ENCODE assay signal across 8 mouse cellular contexts in genomic region chr11:76997305-76997704, GRCm38 (mm10). TPM values are rescaled to one million over a fixed set of nuclear protein-coding genes. Genes with fewer than 3 reads are reported as not detected.
DNase-seq lines count a peak whose midpoint lies in the region; ATAC-seq and TF ChIP-seq lines count a peak whose summit lies in the region.

No protein-coding gene starts in this region.

- H3K36me3 ChIP-seq in embryonic facial prominence, embryonic 14.5 days (ENCODE audit: control insufficient read depth, insufficient read depth, low read length), result no peaks in the 10 kb centered on the region
- H3K36me3 ChIP-seq in kidney, adult 2 months (ENCODE audit: control insufficient read depth, insufficient read depth, low read length), result no peaks in the 10 kb centered on the region
- no peaks in the 10 kb centered on the region for H3K36me3 ChIP-seq in limb, embryonic 15.5 days
- H3K36me3 ChIP-seq in midbrain, postnatal 0 days (ENCODE audit: insufficient read depth, low read length), result no peaks in the 10 kb centered on the region

- DNase-seq in A20 (ENCODE audit: low read depth, low spot score), result peak; percentile 85
- DNase-seq in adrenal gland, postnatal 4 days (ENCODE audit: low spot score in 2 of 2), result peak; percentile 44 to 65
- DNase-seq in embryonic facial prominence, embryonic 14.5 days (ENCODE audit: low spot score), result peak; percentile 74
- DNase-seq in heart, adult 8-10 months (ENCODE audit: low spot score), result peak; percentile 39
- DNase-seq in kidney, adult 2 months, result peak; percentile 83
- DNase-seq in midbrain, postnatal 0 days (ENCODE audit: low spot score), result peak; percentile 74
- DNase-seq in spleen, postnatal 10 days (ENCODE audit: low spot score in 2 of 2), result peak; percentile 60 to 74

- H3K27me3 ChIP-seq in embryonic facial prominence, embryonic 14.5 days (replicated peaks; ENCODE audit: control insufficient read depth, insufficient read depth, low read length), result peaks cover 49% of the 10 kb centered on the region
- H3K27me3 ChIP-seq in kidney, adult 2 months (replicated peaks; ENCODE audit: control insufficient read depth, insufficient read depth, low read length), result peaks cover 2% of the 10 kb centered on the region; the same call in 1 of the 2 replicates
- peaks cover 62% of the 10 kb centered on the region for H3K27me3 ChIP-seq in limb, embryonic 15.5 days
- H3K27me3 ChIP-seq in midbrain, postnatal 0 days (ENCODE audit: insufficient read depth, low read length), result peaks cover 38% of the 10 kb centered on the region

- H3K27ac ChIP-seq in embryonic facial prominence, embryonic 14.5 days (replicated peaks; ENCODE audit: low read depth, low read length), result no peak overlapping the region
- no peak overlapping the region for H3K27ac ChIP-seq in kidney, adult 2 months (ENCODE audit: insufficient read depth, low read depth, low read length)
- H3K27ac ChIP-seq in limb, embryonic 15.5 days, result no peak overlapping the region
- H3K27ac ChIP-seq in midbrain, postnatal 0 days (ENCODE audit: low read depth, low read length), result no peak overlapping the region

- WGBS in embryonic facial prominence, embryonic 14.5 days, result 1% methylated on average over 18 of the region's 21 CpGs
- WGBS in kidney, adult 2 months, result 2% methylated on average over 21 of the region's 21 CpGs
- WGBS in limb, embryonic 15.5 days, result under 1% methylated on average over 21 of the region's 21 CpGs
- WGBS in midbrain, postnatal 0 days, result under 1% methylated on average over 21 of the region's 21 CpGs

- H3K4me1 ChIP-seq in embryonic facial prominence, embryonic 14.5 days (ENCODE audit: control insufficient read depth, insufficient read depth, low read length), result peaks cover 10% of the 10 kb centered on the region; the same call in 1 of the 2 replicates
- 0 out of 2 replicates have a peak, but pooled peaks cover 3% of the 10 kb centered on the region for H3K4me1 ChIP-seq in kidney, adult 2 months (ENCODE audit: control insufficient read depth, insufficient read depth, low read length)
- H3K4me1 ChIP-seq in limb, embryonic 15.5 days, result peaks cover 19% of the 10 kb centered on the region
- no peaks in the 10 kb centered on the region for H3K4me1 ChIP-seq in midbrain, postnatal 0 days (ENCODE audit: insufficient read depth, low read length)

- H3K9ac ChIP-seq in embryonic facial prominence, embryonic 14.5 days (ENCODE audit: low read depth, low read length), result no peak overlapping the region
- H3K9ac ChIP-seq in limb, embryonic 15.5 days, result peak overlapping the region; percentile 28; the same call in 1 of the 2 replicates
- 0 out of 2 replicates have a peak overlapping the region, but pooled peaks have one; percentile 13 for H3K9ac ChIP-seq in midbrain, postnatal 0 days (replicated peaks; ENCODE audit: low read length, poor library complexity, severe bottlenecking)

- TF ChIP-seq CTCF in kidney, adult 2 months (conservative IDR thresholded peaks at IDR 0.05; ENCODE audit: insufficient read depth, insufficient read length, low read depth, low read length), result peak; percentile 93
- TF ChIP-seq CTCF in midbrain, postnatal 0 days (IDR thresholded peaks at IDR 0.05), result peak; percentile 84

- H3K9me3 ChIP-seq in embryonic facial prominence, embryonic 14.5 days (ENCODE audit: control insufficient read depth, low read length), result no peaks in the 10 kb centered on the region
- no peaks in the 10 kb centered on the region for H3K9me3 ChIP-seq in limb, embryonic 15.5 days
- no peaks in the 10 kb centered on the region for H3K9me3 ChIP-seq in midbrain, postnatal 0 days (ENCODE audit: low read length)

- peak overlapping the region; percentile 41 for H3K4me3 ChIP-seq in embryonic facial prominence, embryonic 14.5 days (ENCODE audit: low read depth, low read length)
- H3K4me3 ChIP-seq in kidney, adult 2 months (ENCODE audit: insufficient read depth, low read depth, low read length), result peak overlapping the region; percentile 47
- H3K4me3 ChIP-seq in limb, embryonic 15.5 days, result peak overlapping the region; percentile 47
- peak overlapping the region; percentile 47 for H3K4me3 ChIP-seq in midbrain, postnatal 0 days (ENCODE audit: low read depth, low read length)

- H3K4me2 ChIP-seq in embryonic facial prominence, embryonic 14.5 days (ENCODE audit: low read depth, low read length), result peak overlapping the region; percentile 93
- peak overlapping the region; percentile 96 for H3K4me2 ChIP-seq in limb, embryonic 15.5 days
- peak overlapping the region; percentile 85 for H3K4me2 ChIP-seq in midbrain, postnatal 0 days (ENCODE audit: low read depth, low read length, poor library complexity, severe bottlenecking)

- TF ChIP-seq POLR2A in kidney, adult 2 months (IDR thresholded peaks at IDR 0.05; ENCODE audit: low read depth, low read length), result no peak

- ATAC-seq in embryonic facial prominence, embryonic 14.5 days (ENCODE audit: low read depth), result peak; percentile 64
- ATAC-seq in limb, embryonic 15.5 days (ENCODE audit: insufficient number of reproducible peaks, low FRiP score, low TSS enrichment, low read depth), result 0 out of 2 replicates have a peak, but pooled peaks have one; percentile 49
- no peak for ATAC-seq in midbrain, postnatal 0 days (ENCODE audit: low FRiP score)

RNA-seq across cellular contexts. Expression of gene Slc6a4, which starts 1.1 kb away (rescaled TPM):
- total RNA-seq in adrenal gland, postnatal 4 days (2021), result 10 to 100 TPM; 20.2 to 22.8 TPM
- polyA plus RNA-seq in embryonic facial prominence, embryonic 14.5 days (2014; fragmentation: Nextera tagmentation; extraction: Ambion mirVana), result 0.73 and 2.2 TPM in 2 replicates
- under 1 TPM; 0.57 to 0.75 (median 0.59) TPM for total RNA-seq in heart, adult 8-10 months (2022)
- 12.8 and 14.6 TPM in 2 replicates for polyA plus RNA-seq in kidney, adult 2 months (2012; rRNA removed)
- polyA plus RNA-seq in limb, embryonic 15.5 days (2015; fragmentation: Nextera tagmentation; extraction: Ambion mirVana), result 3.5 and 4.0 TPM in 2 replicates
- 27.6 and 36.0 TPM in 2 replicates for total RNA-seq in midbrain, postnatal 0 days (2014; rRNA removed)
- polyA plus RNA-seq in midbrain, postnatal 0 days (2015; fragmentation: Nextera tagmentation; extraction: Ambion mirVana), result 9.9 and 10.9 TPM in 2 replicates
